Mouse (Mus musculus): ENCODE results near the gene Mthfd1l. TPM values are rescaled to one million over a fixed set of nuclear protein-coding genes. Genes with fewer than 3 reads are reported as not detected.

Mthfd1l gene
- polyA plus RNA-seq, 1 experiment: 15.5 TPM

- H3K27ac ChIP-seq (ENCODE audit: control insufficient read depth, insufficient read depth, low read depth, low read length, poor library complexity): no peak overlapping the region
- 82% methylated on average over 4 of the region's 4 CpGs for WGBS
- H3K4me3 ChIP-seq (replicated peaks; ENCODE audit: control insufficient read depth, low read depth, low read length): no peak overlapping the region
- TF ChIP-seq POLR2A (IDR thresholded peaks at IDR 0.05; ENCODE audit: borderline replicate concordance, control insufficient read depth, low read depth, low read length): no peak
- no peak for TF ChIP-seq CTCF (IDR thresholded peaks at IDR 0.05; ENCODE audit: control insufficient read depth, insufficient read depth, low read length)
- H3K4me1 ChIP-seq (ENCODE audit: control insufficient read depth, insufficient read depth, low read length): no peaks in the 10 kb centered on the region; the same call in 1 of the 2 replicates
These were observed 7.3 kb downstream of the Mthfd1l start for GRCm38 (mm10) chr10:3980231-3980630.

GRCm38 (mm10) chr10:3990295-3990883 is 17.5 kb downstream of the Mthfd1l start:
- no peak overlapping the region for H3K27ac ChIP-seq (ENCODE audit: control insufficient read depth, insufficient read depth, low read depth, low read length, poor library complexity)
- WGBS: 90% methylated on average over 6 of the region's 6 CpGs
- H3K4me3 ChIP-seq (replicated peaks; ENCODE audit: control insufficient read depth, low read depth, low read length): no peak overlapping the region
- H3K4me1 ChIP-seq (ENCODE audit: control insufficient read depth, insufficient read depth, low read length): peaks cover 1% of the 10 kb centered on the region; the same call in 1 of the 2 replicates
- TF ChIP-seq CTCF (IDR thresholded peaks at IDR 0.05; ENCODE audit: control insufficient read depth, insufficient read depth, low read length): no peak
- no peak for TF ChIP-seq POLR2A (IDR thresholded peaks at IDR 0.05; ENCODE audit: borderline replicate concordance, control insufficient read depth, low read depth, low read length)

GRCm38 (mm10) chr10:3993365-3994102 is 20.6 kb downstream of the Mthfd1l start:
- Histone ChIP-seq H3K4me3 (replicated peaks; ENCODE audit: control insufficient read depth, low read depth, low read length) (peak overlapping the region; percentile 15), H3K27ac (ENCODE audit: control insufficient read depth, insufficient read depth, low read depth, low read length, poor library complexity) (peak overlapping the region; percentile 87), H3K4me1 (ENCODE audit: control insufficient read depth, insufficient read depth, low read length) (peaks cover 1% of the 10 kb centered on the region; the same call in 1 of the 2 replicates)
- WGBS: 67% methylated on average over 8 of the region's 8 CpGs
- no peak for TF ChIP-seq CTCF (IDR thresholded peaks at IDR 0.05; ENCODE audit: control insufficient read depth, insufficient read depth, low read length)
- TF ChIP-seq POLR2A (IDR thresholded peaks at IDR 0.05; ENCODE audit: borderline replicate concordance, control insufficient read depth, low read depth, low read length): no peak

- H3K4me3 ChIP-seq (replicated peaks; ENCODE audit: control insufficient read depth, low read depth, low read length): no peak overlapping the region
- H3K27ac ChIP-seq (ENCODE audit: control insufficient read depth, insufficient read depth, low read depth, low read length, poor library complexity): no peak overlapping the region
- peak; percentile 56 for TF ChIP-seq CTCF (IDR thresholded peaks at IDR 0.05; ENCODE audit: control insufficient read depth, insufficient read depth, low read length)
- no peak for TF ChIP-seq POLR2A (IDR thresholded peaks at IDR 0.05; ENCODE audit: borderline replicate concordance, control insufficient read depth, low read depth, low read length)
- H3K4me1 ChIP-seq (ENCODE audit: control insufficient read depth, insufficient read depth, low read length): peaks cover 1% of the 10 kb centered on the region; the same call in 1 of the 2 replicates
- 82% methylated on average over 4 of the region's 4 CpGs for WGBS
These were observed 22.4 kb downstream of the Mthfd1l start for GRCm38 (mm10) chr10:3995277-3995676.

GRCm38 (mm10) chr10:3996170-3996876 is 23.4 kb downstream of the Mthfd1l start:
- Histone ChIP-seq H3K27ac (ENCODE audit: control insufficient read depth, insufficient read depth, low read depth, low read length, poor library complexity) (no peak overlapping the region), H3K4me1 (ENCODE audit: control insufficient read depth, insufficient read depth, low read length) (peaks cover 1% of the 10 kb centered on the region; the same call in 1 of the 2 replicates), H3K4me3 (replicated peaks; ENCODE audit: control insufficient read depth, low read depth, low read length) (no peak overlapping the region)
- 50% methylated on average over 15 of the region's 15 CpGs for WGBS
- TF ChIP-seq POLR2A (IDR thresholded peaks at IDR 0.05; ENCODE audit: borderline replicate concordance, control insufficient read depth, low read depth, low read length) (no peak), CTCF (IDR thresholded peaks at IDR 0.05; ENCODE audit: control insufficient read depth, insufficient read depth, low read length) (peak; percentile 80)

- Histone ChIP-seq H3K4me1 (ENCODE audit: control insufficient read depth, insufficient read depth, low read length) (peaks cover 1% of the 10 kb centered on the region; the same call in 1 of the 2 replicates), H3K4me3 (replicated peaks; ENCODE audit: control insufficient read depth, low read depth, low read length) (no peak overlapping the region), H3K27ac (ENCODE audit: control insufficient read depth, insufficient read depth, low read depth, low read length, poor library complexity) (no peak overlapping the region)
- no peak for TF ChIP-seq CTCF (IDR thresholded peaks at IDR 0.05; ENCODE audit: control insufficient read depth, insufficient read depth, low read length)
- WGBS: 92% methylated on average over 7 of the region's 7 CpGs
These were observed 25.0 kb downstream of the Mthfd1l start for GRCm38 (mm10) chr10:3997851-3998426.

- WGBS: 83% methylated on average over 5 of the region's 5 CpGs
- TF ChIP-seq CTCF (IDR thresholded peaks at IDR 0.05; ENCODE audit: control insufficient read depth, insufficient read depth, low read length) (no peak), POLR2A (IDR thresholded peaks at IDR 0.05; ENCODE audit: borderline replicate concordance, control insufficient read depth, low read depth, low read length) (no peak)
- no peak overlapping the region for H3K27ac ChIP-seq (ENCODE audit: control insufficient read depth, insufficient read depth, low read depth, low read length, poor library complexity)
- no peaks in the 10 kb centered on the region for H3K4me1 ChIP-seq (ENCODE audit: control insufficient read depth, insufficient read depth, low read length)
- no peak overlapping the region for H3K4me3 ChIP-seq (replicated peaks; ENCODE audit: control insufficient read depth, low read depth, low read length)
These were observed 29.8 kb downstream of the Mthfd1l start for GRCm38 (mm10) chr10:4002711-4003110.

GRCm38 (mm10) chr10:4005191-4005590 is 32.3 kb downstream of the Mthfd1l start:
- H3K4me3 ChIP-seq (replicated peaks; ENCODE audit: control insufficient read depth, low read depth, low read length): no peak overlapping the region
- TF ChIP-seq CTCF (IDR thresholded peaks at IDR 0.05; ENCODE audit: control insufficient read depth, insufficient read depth, low read length) (no peak), POLR2A (IDR thresholded peaks at IDR 0.05; ENCODE audit: borderline replicate concordance, control insufficient read depth, low read depth, low read length) (no peak)
- no peaks in the 10 kb centered on the region for H3K4me1 ChIP-seq (ENCODE audit: control insufficient read depth, insufficient read depth, low read length)
- WGBS: 88% methylated on average over 7 of the region's 7 CpGs
- H3K27ac ChIP-seq (ENCODE audit: control insufficient read depth, insufficient read depth, low read depth, low read length, poor library complexity): no peak overlapping the region
